8 mouse cellular contexts compared by ENCODE assay signal in genomic region chr11:96642173-96643140, GRCm38 (mm10).
DNase-seq lines count a peak whose midpoint lies in the region; ATAC-seq and TF ChIP-seq lines count a peak whose summit lies in the region.

No protein-coding gene starts in this region.

- no peaks in the 10 kb centered on the region for H3K36me3 ChIP-seq in heart, embryonic 10.5 days

- 0 out of 2 replicates have a peak overlapping the region, but pooled peaks have one; percentile 30 for H3K27ac ChIP-seq in heart, embryonic 10.5 days
- peak overlapping the region; percentile 34; the same call in 1 of the 2 replicates for H3K27ac ChIP-seq in bone marrow, adult 2 months (ENCODE audit: control insufficient read depth, insufficient read depth, low read depth, low read length, poor library complexity)

- intact Hi-C loops in gastrocnemius, postnatal 36 days (cut with DNase I), result no loop called here

- 69% methylated on average over 17 of the region's 17 CpGs for WGBS in heart, embryonic 10.5 days
- WGBS in bone marrow, adult 2 months, result 36% methylated on average over 17 of the region's 17 CpGs

- H3K27me3 ChIP-seq in heart, embryonic 10.5 days (ENCODE audit: insufficient read depth, poor library complexity, severe bottlenecking), result peaks cover 34% of the 10 kb centered on the region

- no peak for DNase-seq in heart, embryonic 10.5 days (ENCODE audit: low spot score)
- no peak for DNase-seq in heart, adult 18-20 months
- peak; percentile 52 for DNase-seq in kidney, postnatal 10 days
- DNase-seq in mesoderm, embryonic 11.5 days (ENCODE audit: low read depth, low spot score), result peak; percentile 68
- DNase-seq in gastrocnemius, postnatal 10 days, result no peak
- DNase-seq in gastrocnemius, postnatal 36 days, result no peak

- H3K4me3 ChIP-seq in heart, embryonic 10.5 days, result no peak overlapping the region
- H3K4me3 ChIP-seq in bone marrow, adult 2 months (replicated peaks; ENCODE audit: control insufficient read depth, low read depth, low read length), result no peak overlapping the region

- TF ChIP-seq POLR2A in bone marrow, adult 2 months (IDR thresholded peaks at IDR 0.05; ENCODE audit: borderline replicate concordance, control insufficient read depth, low read depth, low read length), result no peak

- H3K4me1 ChIP-seq in heart, embryonic 10.5 days, result peaks cover 20% of the 10 kb centered on the region; the same call in 1 of the 2 replicates
- no peaks in the 10 kb centered on the region; the same call in 1 of the 2 replicates for H3K4me1 ChIP-seq in bone marrow, adult 2 months (ENCODE audit: control insufficient read depth, insufficient read depth, low read length)

- H3K9me3 ChIP-seq in heart, embryonic 10.5 days, result no peaks in the 10 kb centered on the region

- TF ChIP-seq CTCF in bone marrow, adult 2 months (IDR thresholded peaks at IDR 0.05; ENCODE audit: control insufficient read depth, insufficient read depth, low read length), result no peak

- no peak for ATAC-seq in monocyte, adult 5-6 weeks (replicated peaks; ENCODE audit: insufficient number of reproducible peaks, low FRiP score, low TSS enrichment, poor library complexity, severe bottlenecking)

Comparison
In these comparisons a context has a peak if more than half of its experiments do, and no peak if none do; other contexts are left out.
1. DNase-seq: peak in kidney, postnatal 10 days (single experiment) and mesoderm, embryonic 11.5 days (single experiment); none in heart, embryonic 10.5 days (single experiment), heart, adult 18-20 months (0 of 2), gastrocnemius, postnatal 10 days (single experiment) and gastrocnemius, postnatal 36 days (0 of 2).